Mouse (Mus musculus) activated CD4-positive, CD25-positive, alpha-beta regulatory T cell, adult 4 months (primary cell): Measurements from ENCODE around the gene Rad50. TPM values are rescaled to one million over a fixed set of nuclear protein-coding genes. Genes with fewer than 3 reads are reported as not detected.

Experiments used
- polyA plus RNA-seq, 2 experiments: library from polyadenylated mRNA; unstranded; fragments of 100-300 nt; shearing (Covaris generic); gene quantifications; one replicate each; pipeline ENCODE4 v1.2.1; 2017

Gene Rad50
- polyA plus RNA-seq, 2 experiments from 2014 or later, result 43.2 to 44.8 TPM

Other genes with a start within 250 kb of the Rad50 start
- gene Gm9837, start 236.8 kb downstream of the Rad50 start, polyA plus RNA-seq, result not detected
- not detected for gene Gm9945, start 227.2 kb downstream of the Rad50 start, polyA plus RNA-seq
- gene Sowaha, start 227.0 kb downstream of the Rad50 start, polyA plus RNA-seq, result not detected
- 1 to 10 TPM; 1.0 to 1.4 TPM for gene Sept8, start 188.1 kb downstream of the Rad50 start, polyA plus RNA-seq
- gene Kif3a, start 139.9 kb downstream of the Rad50 start, polyA plus RNA-seq, result 1 to 10 TPM; 5.9 to 7.8 TPM
- gene Il4, start 88.7 kb downstream of the Rad50 start, polyA plus RNA-seq, result 10 to 100 TPM in 1 of 2 experiments, 1 to 10 TPM in 1; 8.8 to 10.4 TPM
- not detected for gene Il13, start 72.6 kb downstream of the Rad50 start, polyA plus RNA-seq
- gene Il5, start 13.5 kb upstream of the Rad50 start, polyA plus RNA-seq, result under 1 TPM in 1 of 2 experiments, not detected in 1; 0.21 TPM
- gene Irf1, start 62.7 kb upstream of the Rad50 start, polyA plus RNA-seq, result 100 to 1,000 TPM; 236 to 307 TPM
- 1 to 10 TPM; 4.9 to 6.2 TPM for gene Gm17334, start 65.9 kb upstream of the Rad50 start, polyA plus RNA-seq
- 10 to 100 TPM; 24.2 to 36.5 TPM for gene Gm12216, start 151.9 kb upstream of the Rad50 start, polyA plus RNA-seq
- 10 to 100 TPM; 10.8 to 16.0 TPM for gene Slc22a5, start 184.3 kb upstream of the Rad50 start, polyA plus RNA-seq